Mouse (Mus musculus) MEL (cell line): ENCODE results near the gene Rtf2.

Experiments
- BHLHE40 ChIP-seq: IDR thresholded peaks from 2 replicates; pipeline ENCODE4 v1.6.1; 2012; ENCODE audit warnings: low read depth, mild to moderate bottlenecking, inconsistent platforms, low read length, improper control_type of control experiment, borderline replicate concordance
- CHD2 ChIP-seq: IDR thresholded peaks from 2 replicates; pipeline ENCODE4 v1.6.1; 2011; ENCODE audit warnings: low read length, improper control_type of control experiment
- CTCF ChIP-seq, 3 experiments: IDR thresholded peaks in 2 of 3; conservative IDR thresholded peaks in 1 of 3; 2 replicates each; pipeline ENCODE4 v1.5.1; 2011 to 2012; ENCODE audit warnings: low read length in 3 of 3, low read depth in 2 of 3, mild to moderate bottlenecking in 2 of 3, improper control_type of control experiment in 1 of 3, inconsistent platforms in 1 of 3, mixed read lengths in 1 of 3, moderate library complexity in 1 of 3; ENCODE audit not compliant: control insufficient read depth in 1 of 3, insufficient read depth in 1 of 3, poor library complexity in 1 of 3, severe bottlenecking in 1 of 3
- E2F4 ChIP-seq: IDR thresholded peaks from 2 replicates; pipeline ENCODE4 v1.6.1; 2011; ENCODE audit warnings: low read depth, low read length, improper control_type of control experiment, borderline replicate concordance
- ELF1 ChIP-seq: IDR thresholded peaks from 2 replicates; pipeline ENCODE4 v1.6.1; 2014; ENCODE audit warnings: low read depth, mild to moderate bottlenecking, inconsistent platforms, low read length, improper control_type of control experiment, moderate library complexity
- GATA1 ChIP-seq: IDR thresholded peaks from 2 replicates; pipeline ENCODE4 v1.6.1; 2011; ENCODE audit warnings: low read depth, low read length, improper control_type of control experiment
- KAT2A ChIP-seq: conservative IDR thresholded peaks from 2 replicates; pipeline ENCODE4 v1.6.1; 2012; ENCODE audit warnings: low read depth, low read length, improper control_type of control experiment, inconsistent platforms
- POLR2A ChIP-seq, 2 experiments: IDR thresholded peaks; 2 replicates each; pipeline ENCODE4 v1.6.1; 2011 to 2012; ENCODE audit warnings: low read length in 2 of 2, mild to moderate bottlenecking in 2 of 2, control low read depth in 1 of 2, improper control_type of control experiment in 1 of 2, low read depth in 1 of 2, moderate library complexity in 1 of 2; ENCODE audit not compliant: control insufficient read depth in 1 of 2, insufficient read depth in 1 of 2, poor library complexity in 1 of 2
- RAD21 ChIP-seq: IDR thresholded peaks from 2 replicates; pipeline ENCODE4 v1.6.1; 2011; ENCODE audit warnings: mild to moderate bottlenecking, low read depth, low read length, improper control_type of control experiment
- RCOR1 ChIP-seq: IDR thresholded peaks from 2 replicates; pipeline ENCODE4 v1.6.1; 2012; ENCODE audit warnings: low read depth, mild to moderate bottlenecking, inconsistent platforms, low read length, improper control_type of control experiment
- ZKSCAN1 ChIP-seq: IDR thresholded peaks from 2 replicates; pipeline ENCODE4 v1.6.1; 2012; ENCODE audit warnings: low read depth, mild to moderate bottlenecking, inconsistent platforms, low read length, improper control_type of control experiment, moderate library complexity

- TF ChIP-seq POLR2A (IDR thresholded peaks at IDR 0.05; ENCODE audit: control insufficient read depth in 1 of 2, insufficient read depth in 1 of 2, low read depth in 1 of 2, low read length in 2 of 2, poor library complexity in 1 of 2): no peak
- TF ChIP-seq GATA1: no peak
- TF ChIP-seq ELF1: no peak
- no peak for TF ChIP-seq BHLHE40
- TF ChIP-seq CHD2: no peak
- no peak for TF ChIP-seq CTCF (IDR thresholded peaks at IDR 0.05 in 2 of 3, conservative IDR thresholded peaks at IDR 0.05 in 1 of 3; ENCODE audit: control insufficient read depth in 1 of 3, insufficient read depth in 1 of 3, low read depth in 2 of 3, low read length in 3 of 3, poor library complexity in 1 of 3, severe bottlenecking in 1 of 3)
- TF ChIP-seq E2F4: no peak
- no peak for TF ChIP-seq ZKSCAN1
- TF ChIP-seq RAD21: no peak
- TF ChIP-seq KAT2A: no peak
- no peak for TF ChIP-seq RCOR1
These were observed 32.0 kb downstream of the Rtf2 start, which contains the start of gene Fam209 for GRCm38 (mm10) chr2:172472318-172472717.
